In genomic region chr11:77800869-77801701, GRCm38 (mm10) we compare ENCODE assay signal across 8 mouse cellular contexts. TPM values are rescaled to one million over a fixed set of nuclear protein-coding genes. Genes with fewer than 3 reads are reported as not detected.
DNase-seq lines count a peak whose midpoint lies in the region; ATAC-seq and TF ChIP-seq lines count a peak whose summit lies in the region.

No protein-coding gene starts in this region.

- H3K27me3 ChIP-seq in heart, embryonic 16.5 days (ENCODE audit: control insufficient read depth, insufficient read depth, low read length): no peaks in the 10 kb centered on the region
- no peaks in the 10 kb centered on the region for H3K27me3 ChIP-seq in kidney, postnatal 0 days (ENCODE audit: insufficient read depth, low read length)

- H3K9ac ChIP-seq in heart, embryonic 16.5 days (ENCODE audit: low read length): peak overlapping the region; percentile 88
- H3K9ac ChIP-seq in kidney, postnatal 0 days (ENCODE audit: low read depth, low read length): 0 out of 2 replicates have a peak overlapping the region, but pooled peaks have one; percentile 31

- H3K4me3 ChIP-seq in embryonic fibroblast, embryonic 13.5 days (ENCODE audit: insufficient read depth, low read length): no peak overlapping the region
- H3K4me3 ChIP-seq in heart, embryonic 16.5 days (ENCODE audit: low read length): peak overlapping the region; percentile 62
- no peak overlapping the region for H3K4me3 ChIP-seq in kidney, postnatal 0 days (replicated peaks; ENCODE audit: low read depth, low read length)

- TF ChIP-seq POLR2A in embryonic fibroblast, embryonic 13.5 days (IDR thresholded peaks at IDR 0.05; ENCODE audit: low read depth, low read length): peak; percentile 58

- DNase-seq in urinary bladder, postnatal 14 days (ENCODE audit: low spot score): peak; percentile 65
- no peak for DNase-seq in urinary bladder, postnatal 4 days (ENCODE audit: low spot score in 2 of 2)
- peak; percentile 74 for DNase-seq in kidney, postnatal 0 days (ENCODE audit: low spot score)
- DNase-seq in lung, postnatal 25 days (ENCODE audit: low spot score): peak; percentile 82
- peak; percentile 64 to 73 for DNase-seq in spleen, adult 18-20 months
- DNase-seq in layer of hippocampus, postnatal 14 days (ENCODE audit: low spot score in 2 of 2): no peak

- H3K4me1 ChIP-seq in embryonic fibroblast, embryonic 13.5 days (ENCODE audit: control insufficient read depth, insufficient read depth, low read length): no peaks in the 10 kb centered on the region
- peaks cover 54% of the 10 kb centered on the region for H3K4me1 ChIP-seq in heart, embryonic 16.5 days (ENCODE audit: control insufficient read depth, insufficient read depth, low read length)
- peaks cover 18% of the 10 kb centered on the region for H3K4me1 ChIP-seq in kidney, postnatal 0 days (replicated peaks; ENCODE audit: insufficient read depth, low read length)

- no peak for TF ChIP-seq CTCF in embryonic fibroblast, embryonic 13.5 days (IDR thresholded peaks at IDR 0.05; ENCODE audit: borderline replicate concordance, insufficient read depth, low read length)
- TF ChIP-seq CTCF in kidney, postnatal 0 days (IDR thresholded peaks at IDR 0.05; ENCODE audit: low read depth): no peak

- peak overlapping the region; percentile 74 for H3K4me2 ChIP-seq in heart, embryonic 16.5 days (ENCODE audit: low read depth, low read length)
- H3K4me2 ChIP-seq in kidney, postnatal 0 days (ENCODE audit: low read length): peak overlapping the region; percentile 39

- WGBS in heart, embryonic 16.5 days: 4% methylated on average over 15 of the region's 15 CpGs
- 15% methylated on average over 15 of the region's 15 CpGs for WGBS in kidney, postnatal 0 days

- H3K27ac ChIP-seq in embryonic fibroblast, embryonic 13.5 days (ENCODE audit: insufficient read depth, low read length): no peak overlapping the region
- H3K27ac ChIP-seq in heart, embryonic 16.5 days (ENCODE audit: low read length): peak overlapping the region; percentile 98
- peak overlapping the region; percentile 69 for H3K27ac ChIP-seq in kidney, postnatal 0 days

- H3K36me3 ChIP-seq in heart, embryonic 16.5 days (ENCODE audit: control insufficient read depth, insufficient read depth): no peaks in the 10 kb centered on the region
- H3K36me3 ChIP-seq in kidney, postnatal 0 days (ENCODE audit: insufficient read depth, low read length): no peaks in the 10 kb centered on the region

- no peaks in the 10 kb centered on the region for H3K9me3 ChIP-seq in heart, embryonic 16.5 days (replicated peaks; ENCODE audit: control insufficient read depth, low read length)
- no peaks in the 10 kb centered on the region for H3K9me3 ChIP-seq in kidney, postnatal 0 days (replicated peaks; ENCODE audit: low read length)

- peak; percentile 87 for ATAC-seq in heart, embryonic 16.5 days (replicated peaks; ENCODE audit: extremely low read depth, insufficient read depth, low FRiP score)
- ATAC-seq in kidney, postnatal 0 days (replicated peaks; ENCODE audit: low FRiP score, low read depth): peak; percentile 77

RNA-seq across cellular contexts. Expression of gene Gm10277, which starts 13.5 kb away (rescaled TPM):
- not detected in 2 replicates for polyA plus RNA-seq in embryonic fibroblast, embryonic 13.5 days (2011; ENCODE audit: insufficient read length, low read depth, missing spikeins)
- 1.2 and 1.3 TPM in 2 replicates for polyA plus RNA-seq in heart, embryonic 16.5 days (2015; fragmentation: Nextera tagmentation; extraction: Ambion mirVana)
- polyA plus RNA-seq in kidney, postnatal 0 days (2015; fragmentation: Nextera tagmentation; extraction: Ambion mirVana): 0.34 and 0.40 TPM in 2 replicates
- total RNA-seq in layer of hippocampus, postnatal 14 days (2021): not detected

RNA-seq across cellular contexts. Expression of gene Myo18a, which starts 38.0 kb away (rescaled TPM):
- 16.2 and 20.1 TPM in 2 replicates for polyA plus RNA-seq in embryonic fibroblast, embryonic 13.5 days (2011; ENCODE audit: insufficient read length, low read depth, missing spikeins)
- 104 and 122 TPM in 2 replicates for polyA plus RNA-seq in heart, embryonic 16.5 days (2015; fragmentation: Nextera tagmentation; extraction: Ambion mirVana)
- 26.5 and 27.7 TPM in 2 replicates for polyA plus RNA-seq in kidney, postnatal 0 days (2015; fragmentation: Nextera tagmentation; extraction: Ambion mirVana)
- 100 to 1,000 TPM; 159 to 173 TPM for total RNA-seq in layer of hippocampus, postnatal 14 days (2021)

Comparison
In these comparisons a context has a peak if more than half of its experiments do, and no peak if none do; other contexts are left out.
1. DNase-seq: peak in urinary bladder, postnatal 14 days (single experiment), kidney, postnatal 0 days (single experiment), lung, postnatal 25 days (single experiment) and spleen, adult 18-20 months (2 of 2); none in urinary bladder, postnatal 4 days (0 of 2) and layer of hippocampus, postnatal 14 days (0 of 2).